Mouse (Mus musculus): ENCODE data around the gene Slc11a2. TPM values are rescaled to one million over a fixed set of nuclear protein-coding genes. Genes with fewer than 3 reads are reported as not detected.
"Not testable (repeated sequence)": the region's sequence is repeated elsewhere in the genome, so short reads cannot be mapped to it uniquely, and the experiment has no call there.

Slc11a2 gene
- total RNA-seq, 1 experiment = 59.8 TPM

- no peaks in the 10 kb centered on the region for H3K36me3 ChIP-seq (ENCODE audit: control insufficient read depth, insufficient read depth, low read length, poor library complexity, severe bottlenecking)
- TF ChIP-seq MAFK (IDR thresholded peaks at IDR 0.05; ENCODE audit: insufficient read depth, low read depth, low read length) = no peak
- TF ChIP-seq ZC3H11A (IDR thresholded peaks at IDR 0.05; ENCODE audit: borderline replicate concordance, low read depth, low read length) = no peak
- TF ChIP-seq ZNF384 (IDR thresholded peaks at IDR 0.05; ENCODE audit: low read depth, low read length) = no peak
- TF ChIP-seq HCFC1 (IDR thresholded peaks at IDR 0.05; ENCODE audit: borderline replicate concordance, insufficient read depth, low read length) = no peak
- TF ChIP-seq CHD2 (IDR thresholded peaks at IDR 0.05; ENCODE audit: low read depth, low read length) = no peak
- no peaks in the 10 kb centered on the region for H3K9me3 ChIP-seq (ENCODE audit: control insufficient read depth, insufficient read depth, low read depth, low read length)
- no peak overlapping the region for H3K27ac ChIP-seq (ENCODE audit: insufficient read depth, low read depth, low read length, poor library complexity, severe bottlenecking)
- H3K4me3 ChIP-seq (ENCODE audit: insufficient read depth in 1 of 2, low read depth in 1 of 2, low read length in 2 of 2, poor library complexity in 1 of 2, severe bottlenecking in 1 of 2) = no peak overlapping the region
- no peak for DNase-seq (ENCODE audit: low read depth, low spot score)
- H3K4me1 ChIP-seq (ENCODE audit: control insufficient read depth in 2 of 2, insufficient read depth in 2 of 2, low read length in 2 of 2, poor library complexity in 1 of 2) = no peaks in the 10 kb centered on the region
- H3K9ac ChIP-seq (ENCODE audit: insufficient read depth, low read depth, low read length, poor library complexity, severe bottlenecking) = no peak overlapping the region
- in situ Hi-C loops (cut with MboI; ENCODE audit: low sequenced_read_pairs in 2 of 2, unreplicated experiment in 2 of 2) = no loop called here
Observed at GRCm38 (mm10) chr15:100379658-100380057, 45.2 kb downstream of the Slc11a2 start.

DNA sequence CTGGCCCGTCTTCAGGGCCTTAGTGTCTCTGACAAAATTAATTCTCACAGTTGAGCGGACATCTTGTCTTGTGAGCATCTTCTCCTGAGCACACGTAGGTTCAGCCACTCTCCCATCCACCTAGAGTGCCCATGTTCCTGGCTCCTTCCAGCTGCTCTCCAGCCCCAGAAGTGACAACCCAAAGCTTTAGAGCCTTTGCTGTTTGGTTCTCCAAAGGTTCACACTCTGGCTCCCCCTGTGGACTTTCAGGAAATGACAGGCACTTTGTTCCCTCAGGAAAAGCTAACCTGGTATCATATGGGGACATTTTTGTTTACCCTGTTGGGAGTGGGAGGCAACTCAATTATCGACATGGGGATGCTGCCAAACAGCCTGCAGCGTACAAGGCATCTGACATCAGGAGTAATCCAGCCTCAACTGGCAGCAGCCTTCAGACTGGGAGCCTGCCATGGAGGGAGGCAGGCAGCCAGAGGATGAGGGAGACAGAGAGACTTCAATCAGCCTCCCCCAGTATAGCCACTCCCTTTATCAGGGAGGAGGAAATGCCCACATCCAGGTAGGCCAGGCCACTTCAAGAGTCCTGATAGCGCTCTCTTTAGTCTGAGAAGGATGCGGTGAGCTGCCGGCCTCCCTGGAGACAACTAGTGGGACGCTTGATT, 46.9 kb downstream of the Slc11a2 start:
- H3K4me3 ChIP-seq (ENCODE audit: insufficient read depth in 1 of 2, low read depth in 1 of 2, low read length in 2 of 2, poor library complexity in 1 of 2, severe bottlenecking in 1 of 2); DNase-seq (ENCODE audit: low read depth, low spot score); H3K4me1 ChIP-seq (ENCODE audit: control insufficient read depth in 2 of 2, insufficient read depth in 2 of 2, low read length in 2 of 2, poor library complexity in 1 of 2); H3K36me3 ChIP-seq (ENCODE audit: control insufficient read depth, insufficient read depth, low read length, poor library complexity, severe bottlenecking); H3K9ac ChIP-seq (ENCODE audit: insufficient read depth, low read depth, low read length, poor library complexity, severe bottlenecking); H3K27ac ChIP-seq (ENCODE audit: insufficient read depth, low read depth, low read length, poor library complexity, severe bottlenecking); H3K9me3 ChIP-seq (ENCODE audit: control insufficient read depth, insufficient read depth, low read depth, low read length); in situ Hi-C loops (cut with MboI; ENCODE audit: low sequenced_read_pairs in 2 of 2, unreplicated experiment in 2 of 2): not testable (repeated sequence)

GRCm38 (mm10) chr15:100375066-100375465, 49.8 kb downstream of the Slc11a2 start:
- TF ChIP-seq HCFC1 (IDR thresholded peaks at IDR 0.05; ENCODE audit: borderline replicate concordance, insufficient read depth, low read length) (no peak), ZC3H11A (IDR thresholded peaks at IDR 0.05; ENCODE audit: borderline replicate concordance, low read depth, low read length) (peak; percentile 31; the same call in 1 of the 2 replicates)
- Histone ChIP-seq H3K9ac (ENCODE audit: insufficient read depth, low read depth, low read length, poor library complexity, severe bottlenecking) (no peak overlapping the region), H3K4me1 (ENCODE audit: control insufficient read depth in 2 of 2, insufficient read depth in 2 of 2, low read length in 2 of 2, poor library complexity in 1 of 2) (no peaks in the 10 kb centered on the region), H3K36me3 (ENCODE audit: control insufficient read depth, insufficient read depth, low read length, poor library complexity, severe bottlenecking) (no peaks in the 10 kb centered on the region), H3K9me3 (ENCODE audit: control insufficient read depth, insufficient read depth, low read depth, low read length) (no peaks in the 10 kb centered on the region), H3K4me3 (ENCODE audit: insufficient read depth in 1 of 2, low read depth in 1 of 2, low read length in 2 of 2, poor library complexity in 1 of 2, severe bottlenecking in 1 of 2) (no peak overlapping the region), H3K27ac (ENCODE audit: insufficient read depth, low read depth, low read length, poor library complexity, severe bottlenecking) (no peak overlapping the region)
- DNase-seq (ENCODE audit: low read depth, low spot score) = peak; percentile 75
- in situ Hi-C loops (cut with MboI; ENCODE audit: low sequenced_read_pairs in 2 of 2, unreplicated experiment in 2 of 2) = no loop called here

GRCm38 (mm10) chr15:100367119-100367518, 57.8 kb downstream of the Slc11a2 start:
- no peak overlapping the region for H3K9ac ChIP-seq (ENCODE audit: insufficient read depth, low read depth, low read length, poor library complexity, severe bottlenecking)
- H3K9me3 ChIP-seq (ENCODE audit: control insufficient read depth, insufficient read depth, low read depth, low read length) = no peaks in the 10 kb centered on the region
- no peak overlapping the region for H3K4me3 ChIP-seq (ENCODE audit: insufficient read depth in 1 of 2, low read depth in 1 of 2, low read length in 2 of 2, poor library complexity in 1 of 2, severe bottlenecking in 1 of 2)
- H3K27ac ChIP-seq (ENCODE audit: insufficient read depth, low read depth, low read length, poor library complexity, severe bottlenecking) = no peak overlapping the region
- no peaks in the 10 kb centered on the region for H3K36me3 ChIP-seq (ENCODE audit: control insufficient read depth, insufficient read depth, low read length, poor library complexity, severe bottlenecking)
- H3K4me1 ChIP-seq (ENCODE audit: control insufficient read depth in 2 of 2, insufficient read depth in 2 of 2, low read length in 2 of 2, poor library complexity in 1 of 2) = no peaks in the 10 kb centered on the region
- in situ Hi-C loops (cut with MboI; ENCODE audit: low sequenced_read_pairs in 2 of 2, unreplicated experiment in 2 of 2) = no loop called here
- DNase-seq (ENCODE audit: low read depth, low spot score) = no peak
- no peak for TF ChIP-seq ZC3H11A (IDR thresholded peaks at IDR 0.05; ENCODE audit: borderline replicate concordance, low read depth, low read length)
- peak; percentile 82 for TF ChIP-seq MAFK (IDR thresholded peaks at IDR 0.05; ENCODE audit: insufficient read depth, low read depth, low read length)

GRCm38 (mm10) chr15:100365967-100366366, 58.9 kb downstream of the Slc11a2 start:
- H3K9ac ChIP-seq (ENCODE audit: insufficient read depth, low read depth, low read length, poor library complexity, severe bottlenecking); DNase-seq (ENCODE audit: low read depth, low spot score); H3K27ac ChIP-seq (ENCODE audit: insufficient read depth, low read depth, low read length, poor library complexity, severe bottlenecking); H3K4me1 ChIP-seq (ENCODE audit: control insufficient read depth in 2 of 2, insufficient read depth in 2 of 2, low read length in 2 of 2, poor library complexity in 1 of 2); H3K36me3 ChIP-seq (ENCODE audit: control insufficient read depth, insufficient read depth, low read length, poor library complexity, severe bottlenecking); in situ Hi-C loops (cut with MboI; ENCODE audit: low sequenced_read_pairs in 2 of 2, unreplicated experiment in 2 of 2); H3K9me3 ChIP-seq (ENCODE audit: control insufficient read depth, insufficient read depth, low read depth, low read length); H3K4me3 ChIP-seq (ENCODE audit: insufficient read depth in 1 of 2, low read depth in 1 of 2, low read length in 2 of 2, poor library complexity in 1 of 2, severe bottlenecking in 1 of 2): not testable (repeated sequence)
